Mouse (Mus musculus) cerebellum, adult 2 months (tissue): Measurements from ENCODE around the gene Nap1l1.

Experiments used
- CTCF ChIP-seq: fragments of 200-500 bp; IDR thresholded peaks from 2 replicates; pipeline ENCODE4 v1.5.1; 2011; ENCODE audit warnings: low read depth, mild to moderate bottlenecking, control low read depth, low read length, moderate library complexity, borderline replicate concordance; ENCODE audit not compliant: insufficient read depth
- POLR2A ChIP-seq: fragments of 200-500 bp; IDR thresholded peaks from 2 replicates; pipeline ENCODE4 v1.6.1; 2011; ENCODE audit warnings: low read length, control low read depth, borderline replicate concordance; ENCODE audit not compliant: insufficient read depth

DNA sequence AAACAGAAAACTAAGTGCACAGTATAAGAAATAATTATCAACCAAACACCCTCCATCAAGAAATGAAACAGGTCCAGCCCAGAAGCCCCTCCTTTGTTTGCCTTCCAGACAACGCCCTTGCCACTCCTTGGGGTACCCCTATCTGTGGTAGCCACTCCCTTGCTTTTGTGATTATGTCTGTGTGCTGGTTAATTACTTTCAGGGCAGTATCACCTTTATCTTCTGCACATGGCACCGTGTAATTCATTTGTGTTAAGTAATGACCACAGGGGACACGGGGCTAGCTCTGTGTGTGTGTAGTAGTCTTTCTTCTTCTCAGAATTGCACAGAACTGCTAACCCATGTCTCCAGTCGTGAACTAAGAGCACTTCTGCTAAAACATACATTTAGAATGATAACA lies 72.6 kb downstream of the Nap1l1 start:
- TF ChIP-seq CTCF (no peak), POLR2A (no peak)
